Mouse (Mus musculus) kidney, postnatal 14 days (tissue): Measurements from ENCODE around the gene Dlx3.

Experiments used
- DNase-seq: peaks from one replicate; pipeline ENCODE4 v3.0.0; 2022; ENCODE audit warnings: mixed read lengths

Gene Dlx3

GRCm38 (mm10) chr11:95157872-95158271 is 38.0 kb downstream of the Dlx3 start:
- DNase-seq, result no peak

- DNase-seq, result no peak
These were observed 39.9 kb downstream of the Dlx3 start for GRCm38 (mm10) chr11:95159763-95160371.

GRCm38 (mm10) chr11:95160693-95161092 is 40.8 kb downstream of the Dlx3 start:
- no peak for DNase-seq

- no peak for DNase-seq
These were observed 41.8 kb downstream of the Dlx3 start for GRCm38 (mm10) chr11:95161708-95162107.

- no peak for DNase-seq
These were observed 45.9 kb downstream of the Dlx3 start for GRCm38 (mm10) chr11:95165857-95166256.
